Mouse (Mus musculus) lung, embryonic 16.5 days (tissue): ENCODE results near the gene Pacsin2. TPM values are rescaled to one million over a fixed set of nuclear protein-coding genes. Genes with fewer than 3 reads are reported as not detected.
A peak's percentile ranks its signal among the peaks of the same experiment; 100 is the strongest.

Source experiments
- ATAC-seq: fragments of 200-750 bp; cut with Nextera tagmentation; 2 replicates; pipeline ENCODE4 v1.8.0; 2017; ENCODE audit warnings: low read depth, mild to moderate bottlenecking, moderate library complexity
- H3K27ac ChIP-seq: fragments of 300-500 bp; sonication (generic); 2 replicates; pipeline ENCODE4 v1.5.1; 2014; ENCODE audit warnings: mild to moderate bottlenecking, control low read depth, low read length
- H3K27me3 ChIP-seq: fragments of 300-500 bp; sonication (generic); 2 replicates; pipeline ENCODE4 v1.6.1; 2014; ENCODE audit warnings: low read depth, low read length, mixed read lengths; ENCODE audit not compliant: control insufficient read depth, insufficient read depth
- H3K36me3 ChIP-seq: fragments of 300-500 bp; sonication (generic); 2 replicates; pipeline ENCODE4 v1.6.1; 2014; ENCODE audit warnings: low read length; ENCODE audit not compliant: control insufficient read depth, insufficient read depth
- H3K4me1 ChIP-seq: fragments of 300-500 bp; sonication (generic); replicated peaks from 2 replicates; pipeline ENCODE4 v1.6.1; 2014; ENCODE audit warnings: low read length, mixed read lengths; ENCODE audit not compliant: control insufficient read depth, insufficient read depth
- H3K4me2 ChIP-seq: fragments of 300-500 bp; sonication (generic); 2 replicates; pipeline ENCODE4 v1.6.1; 2014; ENCODE audit warnings: low read depth, low read length, control low read depth
- H3K4me3 ChIP-seq: fragments of 300-500 bp; sonication (generic); 2 replicates; pipeline ENCODE4 v1.5.1; 2014; ENCODE audit warnings: mild to moderate bottlenecking, low read length, control low read depth
- H3K9ac ChIP-seq: fragments of 300-500 bp; sonication (generic); 2 replicates; pipeline ENCODE4 v1.6.1; 2014; ENCODE audit warnings: low read length, control low read depth
- H3K9me3 ChIP-seq: fragments of 300-500 bp; sonication (generic); 2 replicates; pipeline ENCODE4 v1.6.1; 2016; ENCODE audit warnings: low read length; ENCODE audit not compliant: control insufficient read depth
- WGBS: fragments of 180-500 bp; shearing (Covaris S2); extraction: QIAGEN DNeasy Blood & Tissue Kit; methylation state at CpG from one replicate; pipeline ENCODE4 v1.1.7; 2014; 5-methylcytosine and 5-hydroxymethylcytosine counted together
- polyA plus RNA-seq: library from polyadenylated mRNA; unstranded; fragments of >200 nt; fragmentation: Nextera tagmentation; extraction: Ambion mirVana; gene quantifications from 2 replicates; pipeline ENCODE4 v1.2.1, GENCODE M21; 2015

Pacsin2 gene
- polyA plus RNA-seq, 1 experiment from 2014 or later, result 71.4 TPM

GRCm38 (mm10) chr15:83445908-83446307 is 18.5 kb downstream of the Pacsin2 start:
- Histone ChIP-seq H3K4me3 (no peak overlapping the region), H3K9me3 (no peaks in the 10 kb centered on the region), H3K4me2 (no peak overlapping the region), H3K4me1 (peaks cover 51% of the 10 kb centered on the region), H3K27me3 (no peaks in the 10 kb centered on the region), H3K9ac (no peak overlapping the region), H3K27ac (peak overlapping the region; percentile 55), H3K36me3 (no peaks in the 10 kb centered on the region)
- WGBS, result 53% methylated on average over 2 of the region's 2 CpGs
- peak; percentile 51 for ATAC-seq

- no peak for ATAC-seq
- no peaks in the 10 kb centered on the region for H3K9me3 ChIP-seq
- H3K4me2 ChIP-seq, result no peak overlapping the region
- H3K27me3 ChIP-seq, result no peaks in the 10 kb centered on the region
- 61% methylated on average over 5 of the region's 5 CpGs for WGBS
- H3K4me1 ChIP-seq, result peaks cover 54% of the 10 kb centered on the region
- no peak overlapping the region for H3K9ac ChIP-seq
- peak overlapping the region; percentile 53 for H3K27ac ChIP-seq
- H3K36me3 ChIP-seq, result no peaks in the 10 kb centered on the region
- H3K4me3 ChIP-seq, result no peak overlapping the region
These were observed 19.0 kb downstream of the Pacsin2 start for GRCm38 (mm10) chr15:83445383-83445782.

- 41% methylated on average over 6 of the region's 6 CpGs for WGBS
- H3K27me3 ChIP-seq, result no peaks in the 10 kb centered on the region
- peak overlapping the region; percentile 26; the same call in 1 of the 2 replicates for H3K27ac ChIP-seq
- H3K9ac ChIP-seq, result no peak overlapping the region
- ATAC-seq, result peak; percentile 37; the same call in 1 of the 2 replicates
- peaks cover 54% of the 10 kb centered on the region for H3K4me1 ChIP-seq
- no peak overlapping the region for H3K4me3 ChIP-seq
- no peaks in the 10 kb centered on the region for H3K36me3 ChIP-seq
- H3K4me2 ChIP-seq, result no peak overlapping the region
- H3K9me3 ChIP-seq, result no peaks in the 10 kb centered on the region
These were observed 20.0 kb downstream of the Pacsin2 start for GRCm38 (mm10) chr15:83444425-83444824.

GRCm38 (mm10) chr15:83442495-83443037 is 21.8 kb downstream of the Pacsin2 start:
- H3K4me2 ChIP-seq, result no peak overlapping the region
- ATAC-seq, result no peak
- peaks cover 40% of the 10 kb centered on the region for H3K4me1 ChIP-seq
- H3K27ac ChIP-seq, result no peak overlapping the region
- no peak overlapping the region for H3K4me3 ChIP-seq
- WGBS, result 80% methylated on average over 4 of the region's 4 CpGs
- H3K9ac ChIP-seq, result no peak overlapping the region
- no peaks in the 10 kb centered on the region for H3K36me3 ChIP-seq
- no peaks in the 10 kb centered on the region for H3K27me3 ChIP-seq
- no peaks in the 10 kb centered on the region for H3K9me3 ChIP-seq

- H3K4me1 ChIP-seq, result peaks cover 25% of the 10 kb centered on the region
- no peak overlapping the region for H3K9ac ChIP-seq
- ATAC-seq, result no peak
- H3K27ac ChIP-seq, result no peak overlapping the region
- H3K36me3 ChIP-seq, result no peaks in the 10 kb centered on the region
- WGBS, result 45% methylated on average over 5 of the region's 5 CpGs
- H3K4me3 ChIP-seq, result no peak overlapping the region
- H3K4me2 ChIP-seq, result no peak overlapping the region
- H3K9me3 ChIP-seq, result no peaks in the 10 kb centered on the region
- H3K27me3 ChIP-seq, result no peaks in the 10 kb centered on the region
These were observed 23.7 kb downstream of the Pacsin2 start for GRCm38 (mm10) chr15:83440726-83441125.

GRCm38 (mm10) chr15:83436541-83436940 is 27.9 kb downstream of the Pacsin2 start:
- Histone ChIP-seq H3K36me3 (no peaks in the 10 kb centered on the region), H3K9me3 (no peaks in the 10 kb centered on the region), H3K27me3 (no peaks in the 10 kb centered on the region), H3K4me3 (no peak overlapping the region), H3K27ac (no peak overlapping the region), H3K4me1 (peaks cover 32% of the 10 kb centered on the region), H3K4me2 (no peak overlapping the region), H3K9ac (no peak overlapping the region)
- no peak for ATAC-seq
- WGBS, result 74% methylated on average over 9 of the region's 9 CpGs

- ATAC-seq, result no peak
- Histone ChIP-seq H3K9me3 (no peaks in the 10 kb centered on the region), H3K4me2 (no peak overlapping the region), H3K36me3 (no peaks in the 10 kb centered on the region), H3K4me1 (peaks cover 27% of the 10 kb centered on the region), H3K27ac (no peak overlapping the region), H3K27me3 (no peaks in the 10 kb centered on the region), H3K4me3 (no peak overlapping the region), H3K9ac (no peak overlapping the region)
- WGBS, result 79% methylated on average over 8 of the region's 8 CpGs
These were observed 28.9 kb downstream of the Pacsin2 start for GRCm38 (mm10) chr15:83435324-83436090.

GRCm38 (mm10) chr15:83434692-83435091 is 29.7 kb downstream of the Pacsin2 start:
- H3K36me3 ChIP-seq, result no peaks in the 10 kb centered on the region
- no peak overlapping the region for H3K27ac ChIP-seq
- H3K4me3 ChIP-seq, result no peak overlapping the region
- ATAC-seq, result no peak
- peaks cover 27% of the 10 kb centered on the region for H3K4me1 ChIP-seq
- 70% methylated on average over 4 of the region's 4 CpGs for WGBS
- no peak overlapping the region for H3K4me2 ChIP-seq
- H3K9me3 ChIP-seq, result no peaks in the 10 kb centered on the region
- H3K27me3 ChIP-seq, result no peaks in the 10 kb centered on the region
- H3K9ac ChIP-seq, result no peak overlapping the region

- Histone ChIP-seq H3K4me3 (no peak overlapping the region), H3K27ac (peak overlapping the region; percentile 94), H3K4me2 (peak overlapping the region; percentile 51), H3K27me3 (no peaks in the 10 kb centered on the region), H3K9me3 (no peaks in the 10 kb centered on the region), H3K9ac (peak overlapping the region; percentile 62), H3K4me1 (peaks cover 27% of the 10 kb centered on the region), H3K36me3 (no peaks in the 10 kb centered on the region)
- ATAC-seq, result peak; percentile 11; the same call in 1 of the 2 replicates
- WGBS, result 59% methylated on average over 2 of the region's 2 CpGs
These were observed 31.1 kb downstream of the Pacsin2 start for GRCm38 (mm10) chr15:83433344-83433743.
